Mouse (Mus musculus) CH12.LX (cell line): ENCODE measurements around the gene Csnk2b. TPM values are rescaled to one million over a fixed set of nuclear protein-coding genes. Genes with fewer than 3 reads are reported as not detected.

Source experiments
- DNase-seq: peaks from one replicate; pipeline ENCODE4 v3.0.0-alpha.2; 2013; ENCODE audit errors: extremely low read depth
- H3K27ac ChIP-seq: 2 replicates; pipeline ENCODE4 v1.5.1; 2012; ENCODE audit warnings: low read depth, mild to moderate bottlenecking, control low read depth, moderate library complexity; ENCODE audit not compliant: insufficient read depth
- H3K27me3 ChIP-seq: replicated peaks from 2 replicates; pipeline ENCODE3; 2012; ENCODE audit warnings: inconsistent platforms
- H3K36me3 ChIP-seq, 2 experiments: replicated peaks in 1 of 2; 2 replicates each; pipeline versions ENCODE3 to v1.6.1; 2012; ENCODE audit warnings: inconsistent platforms in 1 of 2, low read length in 1 of 2, mild to moderate bottlenecking in 1 of 2, mixed read lengths in 1 of 2, moderate library complexity in 1 of 2; ENCODE audit not compliant: control insufficient read depth in 1 of 2, insufficient read depth in 1 of 2
- H3K4me1 ChIP-seq, 2 experiments: 2 replicates each; pipeline ENCODE4 v1.6.1; 2012; ENCODE audit warnings: inconsistent platforms in 1 of 2, moderate library complexity in 1 of 2; ENCODE audit not compliant: insufficient read depth in 2 of 2, control insufficient read depth in 1 of 2
- H3K4me2 ChIP-seq: 2 replicates; pipeline ENCODE4 v1.6.1; 2012; ENCODE audit warnings: low read depth, mild to moderate bottlenecking, control low read depth; ENCODE audit not compliant: poor library complexity, insufficient read depth, severe bottlenecking
- H3K4me3 ChIP-seq, 3 experiments: fragments of 150-350 bp in 1 of 3; sonication (generic) in 1 of 3; replicated peaks in 1 of 3; 2 replicates each; pipeline versions ENCODE3 to v1.5.1; 2011 to 2012; ENCODE audit warnings: low read depth in 2 of 3, low read length in 2 of 3, mild to moderate bottlenecking in 2 of 3, moderate library complexity in 2 of 3, control low read depth in 1 of 3, improper control_type of control experiment in 1 of 3, inconsistent platforms in 1 of 3, mixed read lengths in 1 of 3; ENCODE audit not compliant: poor library complexity in 1 of 3
- H3K79me2 ChIP-seq: replicated peaks from 2 replicates; pipeline ENCODE4 v1.6.1; 2012; ENCODE audit warnings: mild to moderate bottlenecking, moderate library complexity; ENCODE audit not compliant: control insufficient read depth, poor library complexity, insufficient read depth, severe bottlenecking; ENCODE audit errors: extremely low read depth
- H3K9ac ChIP-seq: 2 replicates; pipeline ENCODE4 v1.6.1; 2012; ENCODE audit warnings: low read depth, mild to moderate bottlenecking, control low read depth, moderate library complexity; ENCODE audit not compliant: insufficient read depth
- H3K9me3 ChIP-seq: replicated peaks from 2 replicates; pipeline ENCODE3; 2012; ENCODE audit warnings: low read length, inconsistent platforms, mixed read lengths
- CHD1 ChIP-seq: IDR thresholded peaks from 2 replicates; pipeline ENCODE4 v1.6.1; 2012; ENCODE audit warnings: low read depth, low read length, improper control_type of control experiment, inconsistent platforms
- CTCF ChIP-seq, 2 experiments: IDR thresholded peaks in 1 of 2; conservative IDR thresholded peaks in 1 of 2; 2 replicates each; pipeline ENCODE4 v1.5.1; 2011 to 2012; ENCODE audit warnings: low read depth in 2 of 2, low read length in 2 of 2, improper control_type of control experiment in 1 of 2, inconsistent platforms in 1 of 2, mild to moderate bottlenecking in 1 of 2, moderate library complexity in 1 of 2
- ELF1 ChIP-seq: IDR thresholded peaks from 2 replicates; pipeline ENCODE4 v1.6.1; 2014; ENCODE audit warnings: low read depth, mild to moderate bottlenecking, inconsistent platforms, low read length, improper control_type of control experiment
- EP300 ChIP-seq: IDR thresholded peaks from 2 replicates; pipeline ENCODE4 v1.6.1; 2011; ENCODE audit warnings: low read length, improper control_type of control experiment
- ETS1 ChIP-seq: conservative IDR thresholded peaks from 2 replicates; pipeline ENCODE4 v1.6.1; 2012; ENCODE audit warnings: low read depth, mild to moderate bottlenecking, inconsistent platforms, low read length, improper control_type of control experiment, moderate library complexity
- IRF4 ChIP-seq: IDR thresholded peaks from 2 replicates; pipeline ENCODE4 v1.6.1; 2014; ENCODE audit warnings: low read depth, mild to moderate bottlenecking, inconsistent platforms, low read length, improper control_type of control experiment
- KAT2A ChIP-seq: IDR thresholded peaks from 2 replicates; pipeline ENCODE4 v1.6.1; 2012; ENCODE audit warnings: low read length, improper control_type of control experiment, inconsistent platforms; ENCODE audit not compliant: insufficient replicate concordance
- MAFK ChIP-seq: IDR thresholded peaks from 2 replicates; pipeline ENCODE4 v1.6.1; 2011; ENCODE audit warnings: low read length, improper control_type of control experiment; ENCODE audit not compliant: insufficient replicate concordance
- MAX ChIP-seq: IDR thresholded peaks from 2 replicates; pipeline ENCODE4 v1.6.1; 2011; ENCODE audit warnings: low read length, improper control_type of control experiment
- MEF2A ChIP-seq: IDR thresholded peaks from 2 replicates; pipeline ENCODE4 v1.6.1; 2014; ENCODE audit warnings: low read depth, mild to moderate bottlenecking, inconsistent platforms, low read length, improper control_type of control experiment, borderline replicate concordance
- NRF1 ChIP-seq: IDR thresholded peaks from 2 replicates; pipeline ENCODE4 v1.6.1; 2014; ENCODE audit warnings: low read depth, mild to moderate bottlenecking, inconsistent platforms, low read length, improper control_type of control experiment, moderate library complexity
- PAX5 ChIP-seq: IDR thresholded peaks from 2 replicates; pipeline ENCODE4 v1.6.1; 2012; ENCODE audit warnings: low read length, inconsistent platforms, mixed read lengths
- POLR2A ChIP-seq: IDR thresholded peaks from 2 replicates; pipeline ENCODE4 v1.6.1; 2011; ENCODE audit warnings: low read depth, mild to moderate bottlenecking, improper control_type of control experiment, low read length
- RAD21 ChIP-seq: IDR thresholded peaks from 2 replicates; pipeline ENCODE4 v1.6.1; 2011; ENCODE audit warnings: low read depth, mild to moderate bottlenecking, low read length, improper control_type of control experiment, moderate library complexity
- SIN3A ChIP-seq: IDR thresholded peaks from 2 replicates; pipeline ENCODE4 v1.6.1; 2012; ENCODE audit warnings: low read length, improper control_type of control experiment, inconsistent platforms
- SMC3 ChIP-seq: IDR thresholded peaks from 2 replicates; pipeline ENCODE4 v1.6.1; 2011; ENCODE audit warnings: low read depth, low read length, improper control_type of control experiment
- USF1 ChIP-seq: IDR thresholded peaks from 2 replicates; pipeline ENCODE4 v1.6.1; 2014; ENCODE audit warnings: low read depth, mild to moderate bottlenecking, inconsistent platforms, low read length, improper control_type of control experiment
- USF2 ChIP-seq: conservative IDR thresholded peaks from 2 replicates; pipeline ENCODE4 v1.6.1; 2011; ENCODE audit warnings: low read depth, low read length, improper control_type of control experiment
- ZMIZ1 ChIP-seq: IDR thresholded peaks from 2 replicates; pipeline ENCODE4 v1.6.1; 2012; ENCODE audit warnings: low read depth, mild to moderate bottlenecking, inconsistent platforms, low read length, improper control_type of control experiment
- ZNF384 ChIP-seq: IDR thresholded peaks from 2 replicates; pipeline ENCODE4 v1.6.1; 2012; ENCODE audit warnings: low read depth, low read length, improper control_type of control experiment, inconsistent platforms
- dilution Hi-C: fragments of 300-500 bp; cut with MboI; formaldehyde crosslinking; loops from 2 replicates; pipeline ENCODE4 v1.14.3; 2020; ENCODE audit warnings: low sequenced_read_pairs; ENCODE audit not compliant: extremely low pct_unique_long_range_greater_than_20kb, extremely low pct_ligation_motif_present
- in situ Hi-C: fragments of 300-500 bp; cut with MboI; formaldehyde crosslinking; loops from 3 replicates; pipeline ENCODE4 v1.14.3; 2019; ENCODE audit warnings: low sequenced_read_pairs, low pct_ligation_motif_present, low pct_unique_long_range_greater_than_20kb, mixed read lengths
- polyA plus RNA-seq: library from polyadenylated mRNA; unstranded; fragments of >175 nt; gene quantifications from 2 replicates; pipeline ENCODE4 v1.2.1, GENCODE M21; 2012; ENCODE audit warnings: low read depth; ENCODE audit not compliant: insufficient read length
- total RNA-seq, 2 experiments: library from RNA; depleted of rRNA; stranded (reverse); fragments of 300-350 nt in 1 of 2; fragments of >200 nt in 1 of 2; gene quantifications; 2 replicates each; pipeline ENCODE4 v1.2.3; 2012 to 2014

Gene Csnk2b
- total and polyA plus RNA-seq, 3 experiments = 89.3 to 348 (median 130) TPM

DNA sequence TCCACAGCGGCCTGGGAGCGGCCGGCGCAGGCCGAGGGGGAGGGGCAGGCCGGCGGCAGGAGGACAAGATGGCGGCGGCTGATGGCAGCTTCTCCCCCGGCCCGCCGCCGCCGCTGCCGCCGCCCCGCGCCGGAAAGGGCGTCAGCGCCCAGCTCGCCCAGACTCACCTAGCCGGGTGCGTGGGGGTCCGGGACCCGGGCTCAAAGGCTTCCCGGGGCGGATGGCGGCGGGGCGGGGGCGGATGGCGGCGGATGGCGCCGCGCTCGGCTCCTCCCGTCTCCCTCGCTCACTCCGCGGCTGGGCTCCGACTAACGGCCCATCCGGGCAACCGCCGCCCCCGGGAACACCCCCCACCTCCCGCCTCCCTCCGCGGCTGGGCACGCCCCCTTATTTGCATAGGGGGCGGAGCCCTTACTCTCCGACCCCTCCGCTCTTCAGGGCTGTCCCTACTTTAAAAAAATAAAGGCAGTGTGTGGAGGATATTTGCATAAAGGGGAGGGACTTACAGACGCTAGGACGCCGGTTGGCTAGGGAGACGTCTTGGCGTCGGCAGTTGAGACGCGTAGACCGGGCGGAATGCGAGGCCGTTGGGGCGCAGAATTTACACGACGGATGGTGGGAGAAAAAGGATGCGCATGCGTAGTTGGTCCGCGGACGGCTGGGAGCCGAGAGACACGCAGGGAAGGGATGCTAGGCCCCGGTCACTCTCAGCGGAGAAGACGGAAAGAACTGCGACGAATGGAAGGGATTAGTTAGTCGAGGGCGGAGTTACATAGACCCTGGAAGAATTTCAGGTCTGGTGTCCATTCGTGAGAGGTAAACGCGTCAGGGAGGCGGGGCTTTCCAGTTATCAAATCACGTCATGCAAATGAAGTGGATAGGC, 43.0 kb upstream of the Csnk2b start, which contains the start of gene Prrc2a (continued):
- peak; percentile 68; the same call in 1 of the 2 replicates for TF ChIP-seq ELF1
- TF ChIP-seq, all 38 proteins: peak for 16

GRCm38 (mm10) chr17:35164218-35164567, 42.3 kb upstream of the Csnk2b start:
- peak overlapping the region; percentile 76; the same call in 1 of the 2 replicates for H3K4me2 ChIP-seq
- DNase-seq = no peak
- in situ Hi-C loops = no loop called here
- peak overlapping the region; percentile 95 for H3K9ac ChIP-seq
- dilution Hi-C loops = no loop called here
- H3K9me3 ChIP-seq = no peaks in the 10 kb centered on the region
- peaks cover 6 to 38% of the 10 kb centered on the region in 2 experiments for H3K4me1 ChIP-seq
- peaks cover 59% of the 10 kb centered on the region for H3K79me2 ChIP-seq
- no peak for TF ChIP-seq ZMIZ1
- TF ChIP-seq ZNF384 = no peak
- TF ChIP-seq CTCF (conservative IDR thresholded peaks at IDR 0.05 in 1 of 2, IDR thresholded peaks at IDR 0.05 in 1 of 2; ENCODE audit: low read depth in 2 of 2, low read length in 2 of 2) = no peak
- no peak for TF ChIP-seq USF2
- no peak for TF ChIP-seq KAT2A
- no peak for TF ChIP-seq ELF1
- TF ChIP-seq PAX5 = no peak
- TF ChIP-seq CHD1 = no peak
- TF ChIP-seq MAFK = no peak
- no peak for TF ChIP-seq USF1
- no peak for TF ChIP-seq RAD21
- TF ChIP-seq ETS1 = no peak
- peak overlapping the region; percentile 35; the same call in 1 of the 2 replicates for H3K27ac ChIP-seq
- no peaks in the 10 kb centered on the region for H3K27me3 ChIP-seq
- peaks cover 29 to 44% of the 10 kb centered on the region in 2 experiments for H3K36me3 ChIP-seq
- peak overlapping the region; percentile 88 to 97 (median 92) for H3K4me3 ChIP-seq

- peak overlapping the region; percentile 95 for H3K9ac ChIP-seq
- in situ Hi-C loops = no loop called here
- dilution Hi-C loops = no loop called here
- peaks cover 65% of the 10 kb centered on the region for H3K79me2 ChIP-seq
- H3K27ac ChIP-seq = no peak overlapping the region
- peaks cover 6 to 35% of the 10 kb centered on the region in 2 experiments for H3K4me1 ChIP-seq
- peak overlapping the region; percentile 76 for H3K4me2 ChIP-seq
- TF ChIP-seq MEF2A (no peak), MAX (no peak), MAFK (no peak), IRF4 (no peak), SMC3 (no peak), ZNF384 (no peak), CHD1 (0 out of 2 replicates have a peak, but pooled peaks have one; percentile 42), EP300 (no peak), NRF1 (no peak), POLR2A (no peak), SIN3A (peak; percentile 42; the same call in 1 of the 2 replicates)
- DNase-seq = no peak
- H3K9me3 ChIP-seq = no peaks in the 10 kb centered on the region
- H3K27me3 ChIP-seq = no peaks in the 10 kb centered on the region
- peak overlapping the region; percentile 88 to 97 (median 92) for H3K4me3 ChIP-seq
- H3K36me3 ChIP-seq = peaks cover 35 to 51% of the 10 kb centered on the region in 2 experiments
These were observed 41.7 kb upstream of the Csnk2b start for GRCm38 (mm10) chr17:35163326-35164081.
